Mouse (Mus musculus): ENCODE results near the gene Vmn2r113. TPM values are rescaled to one million over a fixed set of nuclear protein-coding genes. Genes with fewer than 3 reads are reported as not detected.

Gene Vmn2r113
- polyA plus RNA-seq (2012; rRNA removed): not detected in 2 replicates

DNA sequence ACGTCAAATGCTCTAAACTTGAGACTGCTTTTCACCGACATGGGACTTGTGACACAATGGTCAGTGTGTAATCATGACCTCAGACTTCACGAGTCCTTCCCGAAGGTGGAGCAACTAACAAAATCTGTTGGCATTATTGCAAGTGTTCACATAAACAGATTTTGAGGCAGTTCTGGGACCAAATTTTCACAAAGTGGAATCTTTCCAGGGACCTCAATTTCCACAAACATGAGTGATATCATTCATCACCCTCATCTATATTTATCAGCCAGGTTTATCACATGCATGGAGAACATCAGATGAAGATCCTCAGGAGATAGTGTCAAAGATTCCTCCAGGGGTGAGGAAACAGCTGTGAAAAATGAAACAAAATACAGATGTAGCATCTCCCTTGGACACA lies at the start of gene Vmn2r113:
Gene Vmn2r113, plus strand, starts transcription at position 301 of the 400 bp plus-strand sequence.

Other genes with a start within 250 kb of the Vmn2r113 start
- 11.8 and 12.8 TPM in 2 replicates for gene Zfp945, start 75.8 kb upstream of the Vmn2r113 start, polyA plus RNA-seq (2012; rRNA removed)
- gene Vmn2r-ps130, start 118.2 kb downstream of the Vmn2r113 start, polyA plus RNA-seq (2012; rRNA removed): not detected in 2 replicates

Data from central nervous system, embryonic 14 days (tissue).